Comparison of ENCODE assay signal across 22 mouse cellular contexts in genomic region chr4:134488211-134488610, GRCm38 (mm10). TPM values are rescaled to one million over a fixed set of nuclear protein-coding genes. Genes with fewer than 3 reads are reported as not detected.
A peak's percentile ranks its signal among the peaks of the same experiment; 100 is the strongest.
DNase-seq lines count a peak whose midpoint lies in the region; ATAC-seq and TF ChIP-seq lines count a peak whose summit lies in the region.
"Had no signal": no experiment of that assay in that cellular context is flagged by ENCODE, and none has a peak within 500 bp of the region (broad histone marks: within the 10 kb centered on the region; RNA-seq: fewer than 3 reads in every experiment).

No protein-coding gene starts in this region.

- peak overlapping the region; percentile 55 for H3K27ac ChIP-seq in liver, postnatal 0 days (ENCODE audit: low read depth)
- H3K27ac ChIP-seq: embryonic facial prominence, embryonic 15.5 days; forebrain, embryonic 10.5 days; gastrocnemius, adult 2 months; heart, embryonic 13.5 days had no signal

- ATAC-seq in liver, postnatal 0 days, result peak; percentile 47
- ATAC-seq in megakaryocyte-erythroid progenitor cell, adult 5-6 weeks (replicated peaks; ENCODE audit: low FRiP score, low TSS enrichment, poor library complexity, severe bottlenecking), result no peak
- ATAC-seq: forebrain, embryonic 14.5 days had no signal

- WGBS in liver, postnatal 0 days (ENCODE audit: insufficient replicate concordance), result 69% methylated on average over 5 of the region's 5 CpGs

- peak overlapping the region; percentile 30; the same call in 1 of the 2 replicates for H3K4me3 ChIP-seq in E14TG2a.4 (replicated peaks; ENCODE audit: low read length)
- H3K4me3 ChIP-seq in liver, postnatal 0 days (ENCODE audit: low read depth, low read length), result no peak overlapping the region
- H3K4me3 ChIP-seq: embryonic facial prominence, embryonic 15.5 days; erythroblast, embryonic 14.5 days; forebrain, embryonic 10.5 days; gastrocnemius, adult 2 months; heart, embryonic 13.5 days had no signal

- H3K4me1 ChIP-seq in E14TG2a.4 (replicated peaks; ENCODE audit: low read depth, low read length), result peaks cover 34% of the 10 kb centered on the region
- H3K4me1 ChIP-seq in liver, postnatal 0 days (ENCODE audit: insufficient read depth), result peaks cover 28% of the 10 kb centered on the region

- no peak overlapping the region; the same call in 1 of the 2 replicates for H3K9ac ChIP-seq in liver, postnatal 0 days (replicated peaks)
- H3K9ac ChIP-seq: embryonic facial prominence, embryonic 15.5 days; heart, embryonic 13.5 days had no signal

- TF ChIP-seq CTCF in E14TG2a.4 (conservative IDR thresholded peaks at IDR 0.05; ENCODE audit: low read length), result no peak
- TF ChIP-seq CTCF in liver, postnatal 0 days (IDR thresholded peaks at IDR 0.05; ENCODE audit: low read depth), result no peak

- H3K27me3 ChIP-seq in E14TG2a.4 (ENCODE audit: insufficient read depth, low read length), result peaks cover 2% of the 10 kb centered on the region; the same call in 1 of the 2 replicates
- H3K27me3 ChIP-seq in liver, postnatal 0 days (ENCODE audit: insufficient read depth, low read length), result no peaks in the 10 kb centered on the region

- TF ChIP-seq EP300 in liver, postnatal 0 days (IDR thresholded peaks at IDR 0.05; ENCODE audit: low read depth), result no peak

- no peak overlapping the region for H3K4me2 ChIP-seq in liver, postnatal 0 days (ENCODE audit: low read depth, low read length)
- H3K4me2 ChIP-seq: embryonic facial prominence, embryonic 15.5 days; heart, embryonic 13.5 days had no signal

- DNase-seq in lung, adult 18-20 months, result peak; percentile 70 to 78
- no peak for DNase-seq in lung, postnatal 14 days
- no peak for DNase-seq in liver, postnatal 0 days
- DNase-seq in lung, postnatal 25 days (ENCODE audit: low spot score), result peak; percentile 78
- DNase-seq in gastrocnemius, postnatal 10 days, result no peak
- DNase-seq: adrenal gland, postnatal 10 days; cerebellum, adult 11 months; cerebellum, adult 8-10 months; cerebellum, postnatal 14 days; embryo, embryonic 11 days; gastrocnemius, adult 2 months; gastrocnemius, postnatal 36 days; heart, adult 11 months; heart, postnatal 36 days had no signal

- no peaks in the 10 kb centered on the region for H3K36me3 ChIP-seq in E14TG2a.4 (ENCODE audit: insufficient read depth, low read length)
- H3K36me3 ChIP-seq in liver, postnatal 0 days (replicated peaks; ENCODE audit: insufficient read depth, low read length), result no peaks in the 10 kb centered on the region
- H3K36me3 ChIP-seq: embryonic facial prominence, embryonic 15.5 days; forebrain, embryonic 10.5 days; G1E; heart, embryonic 13.5 days had no signal

- H3K9me3 ChIP-seq in E14TG2a.4 (ENCODE audit: low read length), result peaks cover 8% of the 10 kb centered on the region; the same call in 1 of the 2 replicates
- no peaks in the 10 kb centered on the region; the same call in 1 of the 2 replicates for H3K9me3 ChIP-seq in liver, postnatal 0 days (ENCODE audit: low read length)
- H3K9me3 ChIP-seq: embryonic facial prominence, embryonic 15.5 days; forebrain, embryonic 10.5 days; G1E; heart, embryonic 13.5 days had no signal

RNA-seq across cellular contexts. Expression of gene Paqr7, which starts 8.3 kb away (rescaled TPM):
- polyA plus RNA-seq in liver, postnatal 0 days (2015; fragmentation: Nextera tagmentation; extraction: Ambion mirVana), result 12.4 and 17.8 TPM in 2 replicates
- 0.66 and 1.3 TPM in 2 replicates for total RNA-seq in megakaryocyte-erythroid progenitor cell, adult 5-6 weeks (2014; fragmentation: Nextera tagmentation)
- total RNA-seq in megakaryocyte-erythroid progenitor cell, adult 5-6 weeks (2017), result 0.47 and 0.80 TPM in 2 replicates
- total RNA-seq in gastrocnemius, postnatal 10 days (2021), result 1 to 10 TPM; 6.5 to 6.8 TPM
- polyA plus RNA-seq: erythroblast, embryonic 14.5 days had no signal

RNA-seq across cellular contexts. Expression of gene Stmn1, which starts 20.1 kb away (rescaled TPM):
- 249 and 258 TPM in 2 replicates for polyA plus RNA-seq in liver, postnatal 0 days (2015; fragmentation: Nextera tagmentation; extraction: Ambion mirVana)
- total RNA-seq in megakaryocyte-erythroid progenitor cell, adult 5-6 weeks (2014; fragmentation: Nextera tagmentation), result 600 and 836 TPM in 2 replicates
- 1,250 and 1,264 TPM in 2 replicates for total RNA-seq in megakaryocyte-erythroid progenitor cell, adult 5-6 weeks (2017)
- total RNA-seq in gastrocnemius, postnatal 10 days (2021), result 10 to 100 TPM; 71.2 to 74.5 TPM

RNA-seq across cellular contexts. Expression of gene Aunip, which starts 22.6 kb away (rescaled TPM):
- polyA plus RNA-seq in liver, postnatal 0 days (2015; fragmentation: Nextera tagmentation; extraction: Ambion mirVana), result 6.9 and 7.1 TPM in 2 replicates
- 18.4 and 23.7 TPM in 2 replicates for total RNA-seq in megakaryocyte-erythroid progenitor cell, adult 5-6 weeks (2014; fragmentation: Nextera tagmentation)
- 34.6 and 45.8 TPM in 2 replicates for total RNA-seq in megakaryocyte-erythroid progenitor cell, adult 5-6 weeks (2017)
- 1 to 10 TPM in 1 of 2 experiments, under 1 TPM in 1; 0.99 to 1.2 TPM for total RNA-seq in gastrocnemius, postnatal 10 days (2021)
- total RNA-seq: gastrocnemius, adult 2 months had no signal

RNA-seq across cellular contexts. Expression of gene Mtfr1l, which starts 47.0 kb away (rescaled TPM):
- 56.9 and 60.3 TPM in 2 replicates for polyA plus RNA-seq in liver, postnatal 0 days (2015; fragmentation: Nextera tagmentation; extraction: Ambion mirVana)
- 76.1 and 80.1 TPM in 2 replicates for total RNA-seq in megakaryocyte-erythroid progenitor cell, adult 5-6 weeks (2014; fragmentation: Nextera tagmentation)
- total RNA-seq in megakaryocyte-erythroid progenitor cell, adult 5-6 weeks (2017), result 41.5 and 67.4 TPM in 2 replicates
- total RNA-seq in gastrocnemius, postnatal 10 days (2021), result 100 to 1,000 TPM; 113 to 129 TPM

Comparison
In these comparisons a context has a peak if more than half of its experiments do, and no peak if none do; other contexts are left out.
1. DNase-seq: peak in lung, adult 18-20 months (2 of 2) and lung, postnatal 25 days (single experiment); none in lung, postnatal 14 days (single experiment), liver, postnatal 0 days (single experiment) and gastrocnemius, postnatal 10 days (single experiment).
2. RNA of gene Stmn1, which starts 20.1 kb away (total RNA-seq): 600 to 1,264 TPM in megakaryocyte-erythroid progenitor cell, adult 5-6 weeks; 71.2 to 74.5 TPM in gastrocnemius, postnatal 10 days; every median in the first group is over 4 times any median in the second.
3. RNA of gene Aunip, which starts 22.6 kb away (total RNA-seq): 18.4 to 45.8 TPM in megakaryocyte-erythroid progenitor cell, adult 5-6 weeks; 0.99 to 1.2 TPM in gastrocnemius, postnatal 10 days; every median in the first group is over 4 times any median in the second.